Mouse (Mus musculus): ENCODE measurements around the gene Ilf3.

- TF ChIP-seq POLR2A (IDR thresholded peaks at IDR 0.05; ENCODE audit: extremely low read depth, insufficient read depth, low read length) (no peak), CTCF (IDR thresholded peaks at IDR 0.05; ENCODE audit: low read depth, low read length) (no peak)
Observed at GRCm38 (mm10) chr9:21320280-21320618, 47.4 kb upstream of the Ilf3 start.
